Mouse (Mus musculus) layer of hippocampus, postnatal 25 days (tissue): ENCODE data around the gene Lpcat1. TPM values are rescaled to one million over a fixed set of nuclear protein-coding genes. Genes with fewer than 3 reads are reported as not detected.

ENCODE experiments used
- DNase-seq, 2 experiments: peaks; one replicate each; pipeline ENCODE4 v3.0.0; 2022; ENCODE audit warnings: mixed read lengths in 2 of 2, low spot score in 1 of 2; ENCODE audit errors: extremely low spot score in 1 of 2
- total RNA-seq, 2 experiments: library from RNA; stranded (reverse); gene quantifications; 2 replicates each; pipeline ENCODE4 v1.2.3; 2021

The Lpcat1 gene
- total RNA-seq, result 10 to 100 TPM; 37.6 to 42.4 TPM

DNA sequence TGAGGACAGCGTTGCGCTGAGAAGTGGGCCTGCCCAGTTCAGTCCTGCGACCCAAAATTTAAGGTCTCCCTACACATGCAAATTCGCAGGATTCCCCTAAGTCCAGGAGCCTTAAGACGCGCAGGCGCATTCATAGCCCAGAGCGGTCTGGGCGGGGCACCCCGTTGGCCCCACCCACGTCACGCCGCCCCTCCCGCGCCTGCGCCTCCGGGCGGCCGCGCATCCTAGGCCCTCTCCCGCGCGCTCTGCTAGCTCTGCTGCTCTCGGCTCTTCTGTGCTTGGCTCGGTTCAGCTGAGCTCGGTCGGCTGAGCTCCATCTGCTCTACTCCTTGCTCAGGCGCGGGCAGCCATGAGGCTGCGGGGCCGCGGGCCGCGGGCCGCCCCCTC, at the start of gene Lpcat1:
Lpcat1 (plus strand) TSS at position 164 of the 387 bp plus-strand sequence.
- DNase-seq, result peak; percentile 74 to 82

DNA sequence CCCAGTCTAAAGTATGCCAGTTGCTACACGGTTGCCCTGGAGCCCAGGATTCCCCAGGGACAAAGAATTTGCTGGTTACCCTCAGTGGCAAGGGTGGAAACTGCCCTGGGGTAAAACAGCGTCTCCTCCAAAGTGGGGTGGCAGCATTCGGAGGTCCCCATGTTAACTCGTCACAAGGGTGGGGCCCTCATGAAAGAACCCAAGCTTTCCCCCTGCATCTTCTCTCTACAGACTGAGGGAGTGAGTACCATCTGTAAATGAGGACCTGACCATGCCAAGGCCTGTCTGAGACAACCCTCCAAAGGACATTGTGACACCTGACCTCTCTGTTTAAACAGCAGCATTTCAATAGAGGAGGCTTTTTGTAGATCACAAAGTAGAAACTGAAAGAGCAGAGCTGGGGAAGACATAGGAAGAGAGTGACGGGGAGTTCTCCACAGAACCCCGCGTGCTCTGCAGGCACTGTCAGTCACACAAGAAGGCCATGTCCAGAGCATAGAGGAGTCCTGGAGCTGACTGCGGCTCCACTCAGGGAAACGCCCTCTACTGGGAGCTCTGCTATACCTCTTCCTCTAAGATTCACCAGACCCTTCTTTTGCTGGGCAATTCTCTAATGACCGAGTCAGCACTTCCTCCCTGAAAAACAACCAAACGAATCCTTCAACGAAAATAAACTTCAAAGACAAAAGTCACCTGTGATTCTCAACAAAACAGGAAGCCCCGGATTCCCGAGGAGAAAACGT, 49.3 kb upstream of the Lpcat1 start:
- no peak for DNase-seq

DNA sequence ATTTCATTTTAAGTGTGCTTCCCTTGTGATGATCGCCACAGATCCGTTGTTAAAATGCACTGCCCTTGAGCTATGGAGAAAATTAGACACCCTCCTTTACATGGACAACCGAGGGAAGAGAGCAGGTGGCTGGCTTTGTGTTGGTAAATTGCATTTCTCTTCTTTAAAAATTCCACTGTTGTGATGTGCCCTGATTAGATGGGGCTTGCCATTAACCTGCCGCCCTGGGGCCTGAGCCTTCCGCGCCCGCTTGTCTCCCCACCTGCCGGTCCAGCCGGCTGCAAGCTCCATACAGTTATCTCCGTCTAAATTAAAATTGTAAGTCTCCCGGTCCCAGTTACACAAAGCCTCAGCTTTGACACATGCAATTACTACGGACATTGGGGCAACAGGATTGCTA, 48.7 kb upstream of the Lpcat1 start:
- no peak for DNase-seq

DNA sequence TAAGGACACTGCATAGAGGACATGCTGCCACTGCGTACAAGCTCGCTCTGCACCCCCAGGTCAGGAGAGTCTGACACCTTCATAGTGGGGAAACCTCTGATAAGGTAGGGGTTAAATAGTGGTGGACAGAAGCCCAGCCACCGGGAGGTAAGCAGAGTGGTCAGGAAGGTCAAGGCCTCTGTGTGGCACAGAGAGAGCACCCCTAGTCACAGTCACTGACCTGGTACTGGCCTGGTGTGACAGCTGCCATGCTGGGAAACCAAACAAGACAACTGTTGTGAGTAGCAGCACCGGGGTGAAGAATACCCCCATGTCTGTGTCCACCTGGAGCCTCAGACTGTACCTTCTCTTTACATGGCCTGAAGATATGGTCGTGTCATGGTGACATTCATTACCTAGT, 47.8 kb upstream of the Lpcat1 start:
- DNase-seq, result no peak

DNA sequence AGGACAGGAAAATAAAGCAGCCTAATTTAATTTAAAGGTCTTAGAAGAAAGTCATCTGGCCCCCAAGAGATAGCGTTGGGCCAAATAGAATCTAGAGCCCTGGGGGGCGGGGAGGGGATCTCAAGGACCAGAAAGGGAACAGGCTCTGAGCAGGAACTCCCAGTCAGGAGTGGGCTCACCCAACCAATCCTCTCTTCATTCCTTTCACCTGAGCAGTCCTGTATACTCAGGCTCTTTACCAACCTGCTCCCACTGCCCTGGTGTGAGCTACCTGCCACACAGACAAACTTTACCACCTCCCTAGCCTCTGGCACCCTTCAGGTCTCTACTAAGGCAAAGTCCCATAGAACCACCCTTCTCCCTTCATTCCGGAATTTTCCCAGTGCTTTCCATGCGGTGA, 44.0 kb upstream of the Lpcat1 start:
- DNase-seq, result no peak

DNA sequence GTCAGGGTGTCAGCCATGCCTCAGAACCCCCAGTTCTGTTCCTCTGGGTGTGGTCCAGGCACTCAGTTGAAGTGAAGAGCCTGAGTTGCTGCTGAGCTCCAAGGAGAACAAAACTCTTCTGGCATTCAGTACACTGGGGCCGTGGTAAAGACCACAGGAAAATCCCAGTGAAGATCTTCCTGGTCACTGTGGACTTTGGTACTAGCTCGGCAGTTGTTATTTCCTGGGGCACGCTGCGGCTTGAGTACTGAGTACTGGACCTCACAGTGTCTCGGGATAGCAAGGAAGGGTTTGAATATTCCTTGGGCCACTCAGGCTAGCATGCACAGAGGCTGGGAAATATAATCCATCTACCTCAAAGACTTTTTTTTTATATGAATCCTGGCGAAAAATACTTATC, 42.0 kb upstream of the Lpcat1 start:
- no peak for DNase-seq

DNA sequence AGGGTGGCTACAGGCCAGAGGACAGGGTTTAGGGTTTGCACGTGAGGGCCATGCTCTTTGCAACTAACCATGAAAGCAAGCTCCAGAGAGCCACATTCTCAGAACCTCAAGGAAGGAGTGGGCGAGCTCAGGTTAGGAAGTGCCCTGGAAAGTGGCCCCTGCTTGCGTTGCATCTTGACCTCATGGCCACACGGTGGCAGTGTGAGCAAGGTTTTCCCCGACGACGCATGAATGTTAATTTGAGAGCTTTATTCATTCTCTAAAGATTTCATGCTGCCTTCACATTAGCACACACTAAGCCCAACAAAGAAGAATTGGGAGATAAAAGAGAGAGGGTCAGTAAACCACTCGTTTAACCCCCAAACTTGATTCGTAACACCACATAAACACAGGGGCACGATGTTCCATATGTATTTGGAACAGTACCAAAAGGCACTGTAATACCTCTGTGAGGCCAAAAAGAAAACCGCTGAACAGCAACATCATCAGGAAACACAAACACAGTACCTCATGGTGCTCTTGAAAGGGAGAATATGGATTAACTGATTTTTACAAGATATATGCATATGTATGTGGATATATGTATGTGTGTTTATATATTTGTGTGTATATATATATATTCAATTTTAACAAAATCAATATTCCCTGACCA, 41.0 kb upstream of the Lpcat1 start:
- DNase-seq, result peak; percentile 44 to 80

DNA sequence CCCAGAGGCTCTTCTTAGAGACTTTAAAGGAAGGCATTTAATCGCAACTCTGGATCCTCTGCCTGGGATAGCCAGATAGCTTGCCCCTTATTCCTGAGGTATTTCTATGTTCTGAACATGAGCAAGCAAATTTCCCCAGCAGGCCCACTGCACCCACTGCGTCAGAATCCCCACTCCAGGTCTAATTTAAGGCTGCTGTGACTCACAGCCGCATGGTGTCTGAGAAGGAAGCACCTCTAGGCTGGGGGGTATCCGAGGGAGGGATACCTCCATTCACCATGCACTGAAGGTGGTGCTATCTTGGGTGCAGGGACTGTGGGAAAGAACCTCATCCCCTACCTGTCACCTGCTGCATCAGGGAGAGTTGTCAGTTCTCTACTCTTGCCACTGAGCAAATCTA, 40.4 kb upstream of the Lpcat1 start:
- no peak for DNase-seq

DNA sequence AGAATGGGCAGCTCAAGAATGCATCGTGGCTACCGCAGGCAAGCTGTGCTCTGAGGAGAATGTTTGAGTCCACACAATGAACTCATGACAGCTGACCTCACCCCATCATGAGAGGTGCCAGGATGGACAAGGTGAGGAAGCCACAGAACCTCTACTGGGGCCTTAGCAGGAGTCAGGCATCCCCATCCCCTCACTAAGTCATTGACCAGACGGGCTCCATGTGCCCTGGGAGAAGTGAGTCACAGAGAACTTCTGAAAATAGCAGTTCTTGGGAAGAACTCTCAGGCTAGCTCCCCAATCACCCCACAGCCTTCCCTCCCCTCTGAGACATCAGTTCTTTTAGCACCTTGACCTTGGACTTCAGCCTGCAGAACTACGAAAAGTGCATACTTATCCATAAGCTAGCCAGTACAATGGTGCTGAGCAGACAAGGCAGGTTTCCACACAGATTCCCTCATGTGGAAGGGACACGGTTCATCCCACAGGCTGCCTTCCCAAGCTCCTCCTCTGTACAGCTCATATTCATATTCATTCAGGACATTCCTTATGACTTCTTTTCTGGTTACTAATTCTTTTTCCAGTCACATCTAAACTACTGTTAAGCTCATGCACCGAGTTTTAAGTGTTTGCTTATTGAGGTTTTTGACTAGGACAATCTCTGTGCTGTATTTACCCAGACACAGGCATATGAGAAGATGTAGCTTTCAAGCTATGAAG, 37.2 kb upstream of the Lpcat1 start:
- no peak for DNase-seq

DNA sequence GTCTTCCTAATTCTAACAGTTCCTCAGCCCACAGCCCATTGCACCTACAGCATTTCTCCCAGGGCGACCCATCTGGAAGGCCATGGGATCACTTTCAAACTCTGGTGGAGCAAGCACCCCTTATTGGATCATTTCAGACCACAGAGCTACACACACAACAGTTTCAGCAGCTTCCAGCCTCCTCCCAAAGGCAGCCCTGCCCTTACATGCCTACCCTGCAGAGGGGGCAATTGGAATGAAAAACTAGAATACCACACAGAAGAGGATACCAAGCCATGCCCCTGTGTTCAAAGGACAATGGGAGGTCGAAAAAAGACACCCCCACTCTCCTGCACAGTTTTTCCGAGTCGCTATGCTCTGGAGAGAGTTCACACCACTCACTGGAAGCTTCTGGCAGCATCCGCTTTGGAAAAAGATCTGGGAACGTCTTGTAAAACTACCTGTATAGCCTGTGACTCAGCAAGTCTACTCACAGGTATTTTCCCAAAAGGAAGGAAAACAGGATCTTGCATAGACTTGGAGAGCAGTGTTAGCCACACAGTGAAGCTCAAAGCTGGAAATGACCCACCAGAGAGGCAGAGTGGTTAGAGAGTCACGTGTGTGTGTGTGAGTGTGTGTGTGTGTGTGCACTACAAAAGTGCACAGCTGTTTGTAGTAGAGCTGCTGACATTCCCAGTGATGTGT, 34.4 kb upstream of the Lpcat1 start:
- no peak for DNase-seq

DNA sequence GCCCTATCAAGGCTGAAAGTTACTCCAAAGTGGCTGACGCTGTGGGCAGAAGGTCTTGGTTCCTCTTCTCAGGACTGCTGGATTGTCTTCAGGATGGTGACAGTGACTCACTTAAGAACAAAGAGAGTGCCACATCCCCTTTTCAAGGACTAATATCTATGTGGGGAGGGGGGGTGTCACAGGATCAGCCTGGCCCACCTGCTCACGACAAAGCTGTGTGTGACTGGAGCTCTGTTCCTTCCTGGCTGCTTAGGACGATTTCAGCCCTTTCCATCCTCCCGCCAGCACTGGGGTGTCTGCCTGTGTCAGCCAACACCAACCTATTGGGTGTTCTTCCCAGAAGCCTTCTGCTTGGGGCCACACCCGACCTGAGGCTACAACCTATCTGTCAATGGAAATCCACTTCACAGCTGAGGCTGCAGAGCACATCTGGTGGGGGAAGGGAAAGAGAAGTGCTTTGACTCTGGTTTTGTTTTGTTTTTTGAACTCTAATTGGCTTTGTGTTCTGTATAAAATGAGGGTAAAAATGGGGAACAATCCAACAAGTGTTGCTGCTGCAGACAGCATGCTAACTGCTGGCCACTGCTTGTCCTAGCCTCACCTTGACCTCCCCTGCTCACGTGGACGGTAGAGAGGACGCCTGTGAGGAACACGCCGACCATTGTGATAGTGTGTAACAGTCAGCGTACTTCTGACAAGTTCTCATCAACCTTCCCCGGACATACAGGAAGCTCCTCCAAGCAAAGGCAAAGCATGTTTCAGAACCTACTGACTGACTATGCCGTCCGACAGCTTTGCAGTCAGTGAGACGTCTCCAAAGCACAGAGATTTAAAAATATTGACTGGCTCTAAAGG, 33.1 kb upstream of the Lpcat1 start:
- no peak for DNase-seq

DNA sequence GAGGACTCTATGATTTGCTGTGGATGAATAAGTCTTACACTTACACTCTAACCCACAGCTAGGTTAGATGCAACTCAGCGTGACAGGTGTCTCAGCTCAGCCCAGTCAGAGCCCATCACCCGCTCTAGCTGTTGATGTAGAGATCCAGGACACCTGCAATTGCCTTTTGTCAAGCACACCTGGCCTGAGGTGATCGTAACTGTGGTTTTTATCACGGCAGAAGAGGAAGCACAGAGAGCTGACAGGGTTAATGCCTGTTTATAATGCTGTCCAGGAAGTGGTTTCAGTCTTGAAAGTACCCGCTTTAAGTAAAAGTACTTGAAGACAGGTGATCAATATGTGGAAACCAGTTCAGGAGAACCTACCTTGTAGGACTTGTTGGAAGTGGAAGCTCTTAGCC, 32.3 kb upstream of the Lpcat1 start:
- no peak for DNase-seq

DNA sequence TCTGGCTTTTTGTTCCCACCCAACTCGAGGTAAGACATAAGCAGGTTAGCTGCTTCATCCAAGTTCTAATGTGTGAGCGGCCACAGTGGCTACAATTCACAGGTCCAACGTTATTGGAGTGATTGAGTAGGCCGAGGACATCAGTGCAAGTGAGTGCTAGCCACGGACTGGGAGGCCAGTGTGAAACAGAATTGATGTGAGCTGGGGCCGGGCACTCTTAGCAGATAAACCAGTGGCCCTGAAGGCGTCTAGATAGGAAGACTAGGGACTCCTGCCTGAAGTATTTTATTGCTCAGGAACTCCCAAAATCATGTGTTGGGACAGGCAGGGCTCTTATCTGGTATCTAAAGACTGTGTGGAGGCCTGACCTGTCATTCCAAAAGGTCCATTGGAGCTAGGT, 31.3 kb upstream of the Lpcat1 start:
- DNase-seq, result no peak

DNA sequence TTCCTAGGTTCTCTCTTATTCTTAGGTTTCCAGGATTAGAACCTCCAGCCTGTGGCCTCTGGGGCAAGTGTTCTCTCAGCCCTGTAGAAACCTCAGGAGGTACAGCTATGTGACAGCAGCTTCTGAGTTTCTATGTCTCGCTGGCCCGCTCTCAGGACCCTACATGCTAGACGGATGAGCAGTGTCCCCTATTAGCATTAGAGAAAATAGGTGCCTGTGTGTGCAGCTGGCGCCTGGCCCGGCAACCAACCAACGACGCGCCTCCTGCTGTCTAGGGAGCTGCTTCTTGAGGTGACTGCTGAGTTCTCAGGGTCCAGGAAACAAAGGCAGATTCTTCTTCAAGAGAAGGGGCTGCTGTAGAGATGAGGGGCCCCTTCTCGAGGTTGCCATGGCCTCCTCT, 27.9 kb upstream of the Lpcat1 start:
- no peak for DNase-seq

DNA sequence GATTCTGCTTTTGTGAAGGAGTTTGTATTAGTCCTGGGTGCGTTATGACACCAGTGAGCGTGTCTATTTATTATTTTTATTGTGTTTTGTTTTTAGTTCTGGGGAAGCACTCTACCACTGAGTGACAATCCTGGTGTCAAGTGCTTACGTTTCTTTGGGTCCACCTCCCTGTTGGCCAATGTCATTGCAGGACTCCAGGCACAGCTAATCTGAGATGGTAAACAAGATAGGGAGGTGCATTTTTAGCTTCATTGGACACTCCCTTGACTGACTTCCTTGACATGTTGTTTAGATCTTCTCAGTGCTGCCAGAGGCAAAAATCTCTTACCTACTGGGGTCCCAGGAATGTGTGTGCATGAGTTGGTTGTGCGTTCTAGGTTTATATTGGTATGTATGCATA, 26.0 kb upstream of the Lpcat1 start:
- no peak for DNase-seq

DNA sequence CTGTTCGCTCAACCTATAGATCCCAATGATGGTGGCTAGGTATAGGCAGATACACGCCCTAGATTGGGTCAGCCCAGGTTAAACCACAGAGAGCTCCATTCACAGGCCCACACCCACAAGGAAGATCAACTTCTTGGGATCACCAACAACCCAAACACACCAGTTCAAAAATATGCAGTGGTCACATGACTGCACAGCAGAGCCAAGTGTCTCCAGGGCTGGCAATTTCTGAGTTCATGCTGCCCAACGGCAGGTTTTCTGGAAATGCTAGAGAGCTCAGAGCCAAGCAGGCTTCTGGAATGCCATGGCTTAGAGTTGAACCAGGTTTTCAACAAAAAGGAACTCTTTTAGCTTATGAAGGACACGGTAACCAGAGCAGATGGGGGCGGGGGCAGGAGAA, 25.3 kb upstream of the Lpcat1 start:
- DNase-seq, result no peak

DNA sequence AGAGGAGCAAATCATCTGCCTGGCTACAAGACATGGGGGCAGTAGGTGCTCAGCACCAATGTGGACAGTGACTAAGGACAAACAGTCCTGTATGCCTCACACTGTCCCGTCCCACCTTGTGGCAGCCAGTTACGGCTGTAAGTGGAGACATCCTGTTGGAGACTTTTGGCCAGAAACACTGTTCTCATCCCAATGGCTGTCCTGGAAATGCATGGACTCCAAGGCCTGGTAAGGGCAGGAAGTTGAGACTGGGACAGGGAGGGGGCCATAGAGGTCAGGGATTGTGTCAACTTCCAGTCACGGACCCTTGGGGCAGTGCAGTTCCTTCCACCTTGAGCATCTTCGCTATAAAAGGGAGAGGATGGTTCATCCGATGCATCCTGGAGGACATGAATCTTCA, 24.6 kb upstream of the Lpcat1 start:
- no peak for DNase-seq

DNA sequence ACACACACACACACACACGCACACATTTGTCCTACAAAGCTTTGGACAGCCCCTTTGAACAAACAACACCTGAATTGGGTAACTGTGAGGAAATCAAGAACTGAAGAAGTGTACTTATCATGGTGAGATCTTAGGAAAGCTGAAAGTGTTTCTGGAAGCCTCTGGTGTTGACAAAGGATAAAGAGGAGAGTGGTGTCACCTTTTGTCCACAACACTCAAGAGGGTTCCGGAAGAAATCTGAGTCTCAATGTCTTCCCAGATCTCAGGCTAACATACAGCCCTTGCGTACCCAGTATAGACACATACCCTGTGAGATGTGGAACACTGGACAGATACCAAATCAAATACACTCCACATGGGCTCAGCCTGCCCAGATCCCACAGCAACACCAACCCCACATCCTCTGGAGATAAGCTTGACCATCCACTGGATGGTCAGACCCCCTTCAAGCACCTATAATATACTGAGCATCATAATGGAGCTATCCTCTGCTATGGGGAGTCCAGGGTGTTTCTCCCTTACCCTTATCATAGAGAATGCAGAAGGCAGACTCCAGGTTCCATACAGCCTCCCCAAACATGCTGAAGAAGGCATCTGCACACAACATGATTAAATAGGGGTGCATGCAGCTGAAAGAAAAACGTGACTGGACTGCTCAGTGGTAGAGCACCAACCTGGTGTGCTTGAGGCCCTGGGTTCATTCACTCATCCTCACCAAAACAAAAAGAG, 23.7 kb upstream of the Lpcat1 start:
- no peak for DNase-seq

DNA sequence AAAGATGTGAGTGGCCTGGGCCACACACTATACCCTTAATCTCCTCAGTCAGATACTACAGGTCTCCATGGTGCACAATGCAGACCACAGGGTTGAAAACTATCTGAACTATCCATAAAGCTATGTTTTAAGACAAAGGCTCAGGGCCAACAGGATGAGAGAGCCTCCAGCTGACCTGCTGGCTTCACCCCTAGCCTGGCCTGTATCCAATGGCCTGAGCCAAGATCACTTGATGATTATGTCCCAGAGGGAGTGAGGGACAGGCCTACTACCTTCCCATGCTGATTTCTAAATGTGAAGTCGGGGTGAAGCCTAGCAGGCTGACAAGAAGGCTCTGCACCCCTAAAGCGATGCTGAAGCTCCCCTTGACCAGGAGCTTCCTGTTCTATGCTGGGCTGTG, 21.9 kb upstream of the Lpcat1 start:
- no peak for DNase-seq

DNA sequence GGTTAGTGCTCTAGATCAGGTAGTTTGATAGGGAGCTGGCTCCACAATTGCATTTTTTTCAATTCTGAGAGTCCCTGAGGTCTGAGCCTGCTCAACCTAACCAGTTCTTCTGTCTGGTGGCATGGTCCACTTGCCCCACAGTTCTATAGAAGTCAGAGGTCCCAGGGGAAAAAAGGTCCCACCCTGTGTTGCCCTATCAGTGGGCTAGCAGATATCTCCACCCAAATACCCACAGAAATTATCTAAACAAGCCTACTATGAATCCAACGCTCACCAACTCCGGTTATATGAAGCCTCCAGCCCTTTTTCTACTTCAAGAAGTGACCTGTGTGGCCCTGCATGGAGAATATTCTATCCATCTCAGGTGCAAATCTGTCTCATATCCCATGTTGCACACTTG, 20.9 kb upstream of the Lpcat1 start:
- DNase-seq, result no peak
